Mouse (Mus musculus) liver, embryonic 14.5 days (tissue): ENCODE data around the gene Homer2.

Experiments used
- CTCF ChIP-seq: IDR thresholded peaks from 2 replicates; pipeline ENCODE4 v1.5.1; 2016; ENCODE audit warnings: antibody characterized with exemption, low read depth, control low read depth
- EP300 ChIP-seq: IDR thresholded peaks from 2 replicates; pipeline ENCODE4 v1.6.1; 2016; ENCODE audit warnings: antibody characterized with exemption, low read depth

DNA sequence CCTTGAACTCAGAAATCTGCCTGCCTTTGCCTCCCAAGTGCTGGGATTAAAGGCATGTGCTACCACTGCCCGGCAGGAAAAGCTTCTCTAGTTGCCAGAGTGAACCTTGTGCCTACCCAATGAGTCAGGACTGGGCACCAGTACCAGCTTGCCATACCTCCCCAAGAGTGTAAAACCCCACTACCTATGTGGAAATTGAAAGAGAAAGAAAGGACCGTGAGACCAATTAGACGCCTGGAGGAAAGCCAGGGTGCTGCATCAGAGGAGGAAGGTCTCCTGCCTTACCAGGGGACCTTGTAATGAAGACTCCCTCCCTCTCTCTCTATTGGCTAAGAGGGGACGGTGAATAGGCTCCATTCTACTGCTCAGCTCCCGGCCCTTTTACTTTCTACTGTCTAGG, 59.4 kb downstream of the Homer2 start:
- no peak for TF ChIP-seq CTCF
- no peak for TF ChIP-seq EP300
